Mouse (Mus musculus): ENCODE data around the gene Meis3.

- peak; percentile 86 for TF ChIP-seq POLR2A (IDR thresholded peaks at IDR 0.05; ENCODE audit: low read depth, low read length)
- TF ChIP-seq CTCF (IDR thresholded peaks at IDR 0.05; ENCODE audit: borderline replicate concordance, insufficient read depth, low read length) = peak; percentile 36; the same call in 1 of the 2 replicates
Measured at GRCm38 (mm10) chr7:16221582-16222272, 46.8 kb downstream of the Meis3 start, which contains the start of gene Dhx34.

Measured in embryonic fibroblast, embryonic 13.5 days (primary cell).